Mouse (Mus musculus) testis, adult 2 months (tissue): ENCODE data around the gene Cxcl2.

Experiments
- CTCF ChIP-seq: fragments of 200-500 bp; IDR thresholded peaks from 2 replicates; pipeline ENCODE4 v1.5.1; 2012; ENCODE audit warnings: low read depth, mild to moderate bottlenecking, inconsistent platforms, low read length, moderate library complexity; ENCODE audit not compliant: control insufficient read depth, insufficient read depth, insufficient replicate concordance
- POLR2A ChIP-seq: fragments of 200-500 bp; IDR thresholded peaks from 2 replicates; pipeline ENCODE4 v1.6.1; 2012; ENCODE audit warnings: low read depth, mild to moderate bottlenecking, inconsistent platforms, low read length, moderate library complexity; ENCODE audit not compliant: control insufficient read depth

DNA sequence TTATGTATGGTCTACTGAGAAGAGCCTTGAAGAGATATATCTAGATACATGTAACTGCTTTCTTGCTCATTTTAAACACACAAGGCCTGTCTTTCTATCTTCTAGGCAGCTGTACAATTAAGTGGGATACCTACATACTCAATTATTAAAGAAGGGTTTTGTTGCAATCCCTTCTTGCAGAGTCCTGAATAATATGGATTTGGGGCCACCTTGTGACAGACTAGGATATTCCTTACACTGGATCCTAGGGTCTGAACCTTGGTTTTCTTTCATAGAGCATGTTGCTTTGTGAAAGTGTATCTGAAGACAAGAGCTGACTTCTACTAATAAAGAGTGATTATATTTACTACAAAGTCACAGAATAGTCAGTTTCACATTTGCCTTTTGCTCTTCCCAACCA lies 36.9 kb upstream of the Cxcl2 start:
- TF ChIP-seq POLR2A, result no peak
- TF ChIP-seq CTCF, result no peak
